Mouse (Mus musculus): Measurements from ENCODE around the gene Kalrn. TPM values are rescaled to one million over a fixed set of nuclear protein-coding genes. Genes with fewer than 3 reads are reported as not detected.
"Not testable (repeated sequence)": the region's sequence is repeated elsewhere in the genome, so short reads cannot be mapped to it uniquely, and the experiment has no call there.

The Kalrn gene
- polyA plus RNA-seq, 1 experiment from 2014 or later, result 23.0 TPM

DNA sequence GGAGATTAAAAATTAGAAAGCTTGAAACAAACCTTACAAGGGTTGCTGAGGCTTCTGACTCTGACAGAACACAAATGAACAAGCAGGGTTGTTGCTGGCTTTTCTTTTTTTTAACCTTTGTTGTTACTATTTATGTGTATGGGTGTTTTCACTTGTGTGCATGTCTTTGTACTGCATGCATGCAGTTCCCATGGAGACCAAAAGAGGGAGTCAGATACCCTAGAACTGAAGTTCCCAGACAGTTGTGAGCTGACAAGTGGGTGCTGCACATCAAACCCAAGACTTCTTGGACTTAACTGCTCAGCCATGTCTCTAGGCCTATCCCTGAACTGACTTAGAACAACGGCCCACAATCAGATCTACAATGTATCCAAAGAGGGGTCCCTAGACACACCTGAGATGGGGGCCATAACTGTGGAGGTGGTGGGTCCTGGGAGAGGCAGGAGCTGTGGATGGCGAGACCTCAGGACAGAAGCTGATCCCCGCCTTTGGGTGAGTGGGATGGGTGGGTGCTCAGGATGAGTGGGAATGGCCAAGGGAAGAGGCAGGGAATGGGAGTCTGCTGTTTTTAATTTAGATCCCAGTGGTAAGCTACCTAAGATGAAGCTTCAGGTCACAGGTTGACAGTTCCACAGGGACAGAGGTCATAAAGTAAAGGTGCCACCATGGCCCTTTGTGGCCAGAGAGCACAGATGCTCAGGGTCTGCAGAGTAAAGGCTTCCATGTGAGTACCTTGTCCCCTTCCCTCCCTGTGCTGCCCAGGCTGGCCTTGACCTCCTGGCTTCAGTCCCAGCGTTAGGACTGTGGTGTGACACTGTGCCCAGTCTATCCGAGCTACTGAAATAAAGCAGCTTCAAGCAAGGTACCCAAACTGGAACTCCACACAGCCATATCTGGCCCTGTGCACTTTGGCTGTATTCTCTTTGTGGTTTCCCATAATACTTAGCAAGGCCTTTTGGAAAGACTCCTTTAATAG lies 490.6 kb downstream of the Kalrn start:
- no peak overlapping the region for H3K9ac ChIP-seq (ENCODE audit: low read depth, low read length)
- 80% methylated on average over 5 of the region's 5 CpGs for WGBS (ENCODE audit: insufficient replicate concordance)
- H3K27me3 ChIP-seq (ENCODE audit: control insufficient read depth, insufficient read depth, low read length), result no peaks in the 10 kb centered on the region
- no peak for ATAC-seq (replicated peaks; ENCODE audit: insufficient number of reproducible peaks, low FRiP score, low TSS enrichment)
- H3K4me3 ChIP-seq (ENCODE audit: low read depth, low read length), result no peak overlapping the region
- H3K27ac ChIP-seq (ENCODE audit: low read depth, low read length), result peak overlapping the region; percentile 94
- no peaks in the 10 kb centered on the region for H3K36me3 ChIP-seq (ENCODE audit: control insufficient read depth, insufficient read depth, low read length)
- peaks cover 57% of the 10 kb centered on the region for H3K4me1 ChIP-seq (ENCODE audit: control insufficient read depth, insufficient read depth, low read length)
- H3K9me3 ChIP-seq (replicated peaks; ENCODE audit: control insufficient read depth, low read length), result no peaks in the 10 kb centered on the region
- H3K4me2 ChIP-seq, result peak overlapping the region; percentile 36; the same call in 1 of the 2 replicates

GRCm38 (mm10) chr16:34081683-34082438 lies 491.5 kb downstream of the Kalrn start:
- Histone ChIP-seq H3K4me2 (peak overlapping the region; percentile 36), H3K4me3 (ENCODE audit: low read depth, low read length) (no peak overlapping the region), H3K27ac (ENCODE audit: low read depth, low read length) (peak overlapping the region; percentile 94), H3K9ac (ENCODE audit: low read depth, low read length) (peak overlapping the region; percentile 39; the same call in 1 of the 2 replicates), H3K9me3 (replicated peaks; ENCODE audit: control insufficient read depth, low read length) (no peaks in the 10 kb centered on the region), H3K4me1 (ENCODE audit: control insufficient read depth, insufficient read depth, low read length) (peaks cover 55% of the 10 kb centered on the region), H3K27me3 (ENCODE audit: control insufficient read depth, insufficient read depth, low read length) (no peaks in the 10 kb centered on the region), H3K36me3 (ENCODE audit: control insufficient read depth, insufficient read depth, low read length) (no peaks in the 10 kb centered on the region)
- ATAC-seq (replicated peaks; ENCODE audit: insufficient number of reproducible peaks, low FRiP score, low TSS enrichment), result peak; percentile 79
- 28% methylated on average over 19 of the region's 19 CpGs for WGBS (ENCODE audit: insufficient replicate concordance)

DNA sequence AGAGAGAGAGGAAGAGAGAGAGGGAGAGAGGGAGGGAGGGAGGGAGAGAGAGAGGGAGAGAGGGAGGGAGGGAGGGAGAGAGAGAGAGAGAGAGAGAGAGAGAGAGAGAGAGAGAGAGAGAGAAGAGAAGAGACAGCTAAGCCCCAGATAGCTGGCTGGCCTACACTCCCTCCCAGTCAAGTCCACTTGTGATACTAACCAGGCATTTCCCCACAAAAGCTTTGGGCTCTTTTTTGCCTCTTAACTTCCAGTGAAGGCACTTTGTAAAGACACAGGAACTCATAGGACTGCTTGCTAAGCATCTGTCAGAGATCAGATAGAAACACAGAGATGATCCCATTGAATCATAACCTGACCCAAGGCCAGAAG lies 492.0 kb downstream of the Kalrn start:
- Histone ChIP-seq H3K9ac (ENCODE audit: low read depth, low read length) (peak overlapping the region; percentile 39; the same call in 1 of the 2 replicates), H3K27ac (ENCODE audit: low read depth, low read length) (peak overlapping the region; percentile 94), H3K4me1 (ENCODE audit: control insufficient read depth, insufficient read depth, low read length) (peaks cover 58% of the 10 kb centered on the region), H3K4me2 (peak overlapping the region; percentile 36)
- H3K4me3 ChIP-seq (ENCODE audit: low read depth, low read length); ATAC-seq (replicated peaks; ENCODE audit: insufficient number of reproducible peaks, low FRiP score, low TSS enrichment); H3K27me3 ChIP-seq (ENCODE audit: control insufficient read depth, insufficient read depth, low read length); H3K36me3 ChIP-seq (ENCODE audit: control insufficient read depth, insufficient read depth, low read length); H3K9me3 ChIP-seq (replicated peaks; ENCODE audit: control insufficient read depth, low read length): not testable (repeated sequence)

- no peak for ATAC-seq (replicated peaks; ENCODE audit: insufficient number of reproducible peaks, low FRiP score, low TSS enrichment)
- 27% methylated on average over 6 of the region's 6 CpGs for WGBS (ENCODE audit: insufficient replicate concordance)
- peak overlapping the region; percentile 31; the same call in 1 of the 2 replicates for H3K9ac ChIP-seq (ENCODE audit: low read depth, low read length)
- H3K9me3 ChIP-seq (replicated peaks; ENCODE audit: control insufficient read depth, low read length), result no peaks in the 10 kb centered on the region
- peak overlapping the region; percentile 94 for H3K27ac ChIP-seq (ENCODE audit: low read depth, low read length)
- peaks cover 57% of the 10 kb centered on the region for H3K4me1 ChIP-seq (ENCODE audit: control insufficient read depth, insufficient read depth, low read length)
- H3K36me3 ChIP-seq (ENCODE audit: control insufficient read depth, insufficient read depth, low read length), result no peaks in the 10 kb centered on the region
- peak overlapping the region; percentile 1; the same call in 1 of the 2 replicates for H3K4me2 ChIP-seq
- H3K4me3 ChIP-seq (ENCODE audit: low read depth, low read length), result no peak overlapping the region
- no peaks in the 10 kb centered on the region for H3K27me3 ChIP-seq (ENCODE audit: control insufficient read depth, insufficient read depth, low read length)
Measured at GRCm38 (mm10) chr16:34080818-34081217, 492.5 kb downstream of the Kalrn start.

DNA sequence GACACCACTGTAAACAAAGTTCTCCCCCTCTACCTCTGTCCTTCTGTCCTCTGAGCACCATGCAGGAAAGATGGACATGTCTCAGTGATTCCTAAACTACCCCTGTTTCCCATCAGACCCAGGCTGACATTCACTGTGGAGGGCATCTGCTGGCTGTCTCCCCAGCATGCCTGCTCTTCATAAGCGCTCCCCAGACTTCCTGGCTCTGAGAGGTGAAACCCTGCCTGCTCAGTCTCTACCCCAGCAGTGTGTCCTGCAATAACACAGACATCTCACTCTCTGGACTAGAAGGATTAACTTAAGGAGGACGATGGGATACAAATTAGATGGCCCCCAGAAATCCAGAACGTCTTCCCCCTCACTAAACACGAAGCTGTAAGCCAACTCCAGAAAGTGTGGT lies 493.8 kb downstream of the Kalrn start:
- peak overlapping the region; percentile 94 for H3K27ac ChIP-seq (ENCODE audit: low read depth, low read length)
- no peaks in the 10 kb centered on the region for H3K9me3 ChIP-seq (replicated peaks; ENCODE audit: control insufficient read depth, low read length)
- H3K4me3 ChIP-seq (ENCODE audit: low read depth, low read length), result no peak overlapping the region
- H3K27me3 ChIP-seq (ENCODE audit: control insufficient read depth, insufficient read depth, low read length), result no peaks in the 10 kb centered on the region
- H3K4me2 ChIP-seq, result no peak overlapping the region
- 31% methylated on average over 4 of the region's 4 CpGs for WGBS (ENCODE audit: insufficient replicate concordance)
- peaks cover 58% of the 10 kb centered on the region for H3K4me1 ChIP-seq (ENCODE audit: control insufficient read depth, insufficient read depth, low read length)
- no peaks in the 10 kb centered on the region for H3K36me3 ChIP-seq (ENCODE audit: control insufficient read depth, insufficient read depth, low read length)
- ATAC-seq (replicated peaks; ENCODE audit: insufficient number of reproducible peaks, low FRiP score, low TSS enrichment), result no peak
- H3K9ac ChIP-seq (ENCODE audit: low read depth, low read length), result no peak overlapping the region

- Histone ChIP-seq H3K4me3 (ENCODE audit: low read depth, low read length) (no peak overlapping the region), H3K27ac (ENCODE audit: low read depth, low read length) (peak overlapping the region; percentile 94), H3K4me2 (peak overlapping the region; percentile 29; the same call in 1 of the 2 replicates), H3K27me3 (ENCODE audit: control insufficient read depth, insufficient read depth, low read length) (no peaks in the 10 kb centered on the region), H3K9me3 (replicated peaks; ENCODE audit: control insufficient read depth, low read length) (no peaks in the 10 kb centered on the region), H3K9ac (ENCODE audit: low read depth, low read length) (no peak overlapping the region), H3K36me3 (ENCODE audit: control insufficient read depth, insufficient read depth, low read length) (no peaks in the 10 kb centered on the region), H3K4me1 (ENCODE audit: control insufficient read depth, insufficient read depth, low read length) (peaks cover 58% of the 10 kb centered on the region)
- no peak for ATAC-seq (replicated peaks; ENCODE audit: insufficient number of reproducible peaks, low FRiP score, low TSS enrichment)
- 45% methylated on average over 2 of the region's 2 CpGs for WGBS (ENCODE audit: insufficient replicate concordance)
Measured at GRCm38 (mm10) chr16:34078732-34079131, 494.6 kb downstream of the Kalrn start.

GRCm38 (mm10) chr16:34076101-34076500 lies 497.2 kb downstream of the Kalrn start:
- 56% methylated on average over 3 of the region's 3 CpGs for WGBS (ENCODE audit: insufficient replicate concordance)
- no peaks in the 10 kb centered on the region for H3K36me3 ChIP-seq (ENCODE audit: control insufficient read depth, insufficient read depth, low read length)
- H3K9ac ChIP-seq (ENCODE audit: low read depth, low read length), result no peak overlapping the region
- H3K4me2 ChIP-seq, result no peak overlapping the region
- peaks cover 38% of the 10 kb centered on the region for H3K4me1 ChIP-seq (ENCODE audit: control insufficient read depth, insufficient read depth, low read length)
- H3K9me3 ChIP-seq (replicated peaks; ENCODE audit: control insufficient read depth, low read length), result no peaks in the 10 kb centered on the region
- H3K4me3 ChIP-seq (ENCODE audit: low read depth, low read length), result no peak overlapping the region
- no peaks in the 10 kb centered on the region for H3K27me3 ChIP-seq (ENCODE audit: control insufficient read depth, insufficient read depth, low read length)
- no peak for ATAC-seq (replicated peaks; ENCODE audit: insufficient number of reproducible peaks, low FRiP score, low TSS enrichment)
- no peak overlapping the region for H3K27ac ChIP-seq (ENCODE audit: low read depth, low read length)

- Histone ChIP-seq H3K9me3 (replicated peaks; ENCODE audit: control insufficient read depth, low read length) (no peaks in the 10 kb centered on the region), H3K4me1 (ENCODE audit: control insufficient read depth, insufficient read depth, low read length) (peaks cover 23% of the 10 kb centered on the region), H3K4me2 (no peak overlapping the region), H3K27ac (ENCODE audit: low read depth, low read length) (no peak overlapping the region), H3K4me3 (ENCODE audit: low read depth, low read length) (no peak overlapping the region), H3K27me3 (ENCODE audit: control insufficient read depth, insufficient read depth, low read length) (no peaks in the 10 kb centered on the region), H3K36me3 (ENCODE audit: control insufficient read depth, insufficient read depth, low read length) (no peaks in the 10 kb centered on the region), H3K9ac (ENCODE audit: low read depth, low read length) (no peak overlapping the region)
- 85% methylated on average over 4 of the region's 4 CpGs for WGBS (ENCODE audit: insufficient replicate concordance)
- ATAC-seq (replicated peaks; ENCODE audit: insufficient number of reproducible peaks, low FRiP score, low TSS enrichment), result no peak
Measured at GRCm38 (mm10) chr16:34073930-34074329, 499.4 kb downstream of the Kalrn start.

Data from heart, embryonic 11.5 days (tissue).